Mouse (Mus musculus) CD4-positive naive resting alpha-beta T cell, adult 57 days (primary cell): ENCODE measurements around the gene Hap1. TPM values are rescaled to one million over a fixed set of nuclear protein-coding genes. Genes with fewer than 3 reads are reported as not detected.

Experiments used
- total RNA-seq: library from RNA; stranded (reverse); gene quantifications from one replicate; pipeline ENCODE4 v1.2.4, GENCODE M21; 2023

Gene Hap1
- total RNA-seq, result 0.86 TPM

GRCm38 (mm10) chr11:100355972-100356818 is at the start of gene Hap1:
TSS of gene Hap1 (minus strand) at chr11:100356128.

GRCm38 (mm10) chr11:100397600-100398389 is 41.9 kb upstream of the Hap1 start, which contains the start of gene Jup:
TSS of gene Jup (minus strand) at chr11:100397763.

GRCm38 (mm10) chr11:100333944-100334457 is 21.9 kb downstream of the Hap1 start, which contains the start of gene Gast:
TSS of gene Gast (plus strand) at chr11:100334407.

GRCm38 (mm10) chr11:100319492-100320171 is 36.3 kb downstream of the Hap1 start, which contains the start of gene Eif1:
TSS of gene Eif1 (plus strand) at chr11:100319885.

Other genes starting within 250 kb of the Hap1 start
- gene Krt13, start 234.6 kb downstream of the Hap1 start, total RNA-seq, result not detected
- gene Krt15, start 220.2 kb downstream of the Hap1 start, total RNA-seq, result not detected
- gene Krt19, start 207.5 kb downstream of the Hap1 start, total RNA-seq, result 4.8 TPM
- gene Krt9, start 162.9 kb downstream of the Hap1 start, total RNA-seq, result not detected
- gene Krt14, start 148.6 kb downstream of the Hap1 start, total RNA-seq, result not detected
- gene Krt16, start 107.2 kb downstream of the Hap1 start, total RNA-seq, result not detected
- gene Krt17, start 95.1 kb downstream of the Hap1 start, total RNA-seq, result not detected
- gene Krt42, start 86.3 kb downstream of the Hap1 start, total RNA-seq, result not detected
- gene Eif1, start 36.2 kb downstream of the Hap1 start, total RNA-seq, result 2,248 TPM
- gene Gast, start 21.7 kb downstream of the Hap1 start, total RNA-seq, result not detected
- gene Jup, start 41.6 kb upstream of the Hap1 start, total RNA-seq, result 13.5 TPM
- gene P3h4, start 58.7 kb upstream of the Hap1 start, total RNA-seq, result 0.35 TPM
- 1.8 TPM for gene Fkbp10, start 59.6 kb upstream of the Hap1 start, total RNA-seq
- gene Nt5c3b, start 85.7 kb upstream of the Hap1 start, total RNA-seq, result 91.2 TPM
- 2.0 TPM for gene Klhl10, start 85.8 kb upstream of the Hap1 start, total RNA-seq
- gene Klhl11, start 116.6 kb upstream of the Hap1 start, total RNA-seq, result 27.2 TPM
- gene Acly, start 171.9 kb upstream of the Hap1 start, total RNA-seq, result 150 TPM
- not detected for gene Ttc25, start 189.5 kb upstream of the Hap1 start, total RNA-seq
- gene Cnp, start 218.8 kb upstream of the Hap1 start, total RNA-seq, result 107 TPM